Comparison of ENCODE assay signal across 15 mouse cellular contexts in genomic region chrX:142727847-142728246, GRCm38 (mm10).
"Had no signal": no experiment of that assay in that cellular context is flagged by ENCODE, and none has a peak within 500 bp of the region (broad histone marks: within the 10 kb centered on the region; RNA-seq: fewer than 3 reads in every experiment).

No protein-coding gene starts in this region.

- ATAC-seq: liver, embryonic 12.5 days had no signal

- H3K4me3 ChIP-seq: left cerebral cortex, adult 2 months; limb, embryonic 10.5 days; liver, embryonic 12.5 days; midbrain, embryonic 10.5 days; myocyte; neural tube, embryonic 12.5 days had no signal

- H3K27me3 ChIP-seq: liver, embryonic 12.5 days; neural tube, embryonic 12.5 days had no signal

- H3K9me3 ChIP-seq: limb, embryonic 10.5 days; liver, embryonic 12.5 days; midbrain, embryonic 10.5 days; neural tube, embryonic 12.5 days had no signal

- H3K9ac ChIP-seq: liver, embryonic 12.5 days; lung, embryonic 14.5 days; neural tube, embryonic 12.5 days had no signal

- DNase-seq: kidney, adult 18-20 months; kidney, postnatal 10 days; kidney, postnatal 4 days; lung, embryonic 14.5 days; lung, postnatal 10 days; lung, postnatal 4 days; right cerebral cortex, adult 18-20 months; right cerebral cortex, postnatal 25 days; thymus, postnatal 36 days had no signal

- H3K36me3 ChIP-seq: midbrain, embryonic 10.5 days; neural tube, embryonic 12.5 days had no signal

- H3K4me1 ChIP-seq: limb, embryonic 10.5 days; neural tube, embryonic 12.5 days had no signal

- H3K4me2 ChIP-seq: liver, embryonic 12.5 days; lung, embryonic 14.5 days; neural tube, embryonic 12.5 days had no signal

- H3K27ac ChIP-seq: left cerebral cortex, adult 2 months; limb, embryonic 10.5 days; liver, embryonic 12.5 days; midbrain, embryonic 10.5 days; neural tube, embryonic 12.5 days had no signal
